ENCODE assay signal across 40 mouse cellular contexts in the genomic region with DNA sequence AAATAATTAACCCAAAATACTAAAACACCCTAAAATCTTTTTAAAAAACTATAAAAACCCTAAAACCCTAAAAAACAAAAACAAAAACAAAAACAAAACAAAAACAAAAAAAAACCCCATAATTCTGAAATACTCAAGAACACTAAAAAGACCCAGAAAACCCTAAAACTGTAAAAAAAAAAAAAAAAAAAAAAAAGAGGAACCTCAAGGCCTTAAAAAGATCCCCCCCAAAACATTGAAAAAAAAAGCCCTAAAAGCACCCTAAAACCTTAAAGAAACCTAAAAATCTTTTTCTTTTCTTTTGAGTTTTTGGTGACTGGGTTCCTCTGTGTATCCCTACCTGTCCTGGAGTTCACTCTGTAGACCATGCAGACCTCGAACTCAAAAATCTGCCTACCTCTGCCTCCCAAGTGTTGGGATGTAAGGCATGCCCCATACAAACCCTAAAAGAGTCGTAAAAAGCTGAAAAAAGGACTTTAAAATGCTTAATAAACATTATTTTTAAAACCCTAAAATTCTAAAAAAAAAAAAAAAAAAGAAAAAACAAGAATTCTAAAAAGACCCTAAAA. TPM values are rescaled to one million over a fixed set of nuclear protein-coding genes. Genes with fewer than 3 reads are reported as not detected.
"Had no signal": no experiment of that assay in that cellular context is flagged by ENCODE, and none has a peak within 500 bp of the region (broad histone marks: within the 10 kb centered on the region; RNA-seq: fewer than 3 reads in every experiment).

No protein-coding gene starts in this region.

- H3K4me2 ChIP-seq: heart, embryonic 11.5 days; heart, embryonic 13.5 days; heart, embryonic 15.5 days; hindbrain, embryonic 12.5 days; hindbrain, embryonic 14.5 days; intestine, embryonic 15.5 days; limb, embryonic 13.5 days; limb, embryonic 15.5 days; liver, embryonic 12.5 days had no signal

- H3K27ac ChIP-seq: heart, embryonic 13.5 days; heart, embryonic 15.5 days; hindbrain, embryonic 10.5 days; hindbrain, embryonic 12.5 days; hindbrain, embryonic 14.5 days; intestine, embryonic 15.5 days; left cerebral cortex, adult 2 months; limb, embryonic 13.5 days; limb, embryonic 15.5 days; liver, embryonic 12.5 days; liver, embryonic 14.5 days had no signal

- H3K4me1 ChIP-seq: heart, embryonic 13.5 days; heart, embryonic 15.5 days; hindbrain, embryonic 10.5 days; hindbrain, embryonic 12.5 days; intestine, embryonic 15.5 days; limb, embryonic 13.5 days; limb, embryonic 15.5 days; liver, embryonic 12.5 days had no signal

- H3K36me3 ChIP-seq: heart, embryonic 13.5 days; heart, embryonic 15.5 days; hindbrain, embryonic 10.5 days; hindbrain, embryonic 12.5 days; intestine, embryonic 15.5 days; limb, embryonic 13.5 days; limb, embryonic 15.5 days; liver, embryonic 12.5 days had no signal

- ATAC-seq: hindbrain, embryonic 16.5 days; inflammation-experienced regulatory T-cells, adult 6 months; intestine, embryonic 15.5 days; intestine, postnatal 0 days; liver, embryonic 12.5 days had no signal

- H3K9me3 ChIP-seq: heart, embryonic 13.5 days; heart, embryonic 15.5 days; hindbrain, embryonic 10.5 days; hindbrain, embryonic 12.5 days; intestine, embryonic 15.5 days; limb, embryonic 13.5 days; limb, embryonic 15.5 days; liver, embryonic 12.5 days had no signal

- H3K9ac ChIP-seq: heart, embryonic 13.5 days; heart, embryonic 15.5 days; hindbrain, embryonic 12.5 days; hindbrain, embryonic 14.5 days; intestine, embryonic 15.5 days; limb, embryonic 13.5 days; limb, embryonic 15.5 days; liver, embryonic 12.5 days; liver, embryonic 14.5 days had no signal

- H3K27me3 ChIP-seq: heart, embryonic 13.5 days; heart, embryonic 15.5 days; hindbrain, embryonic 12.5 days; intestine, embryonic 15.5 days; limb, embryonic 13.5 days; limb, embryonic 15.5 days; liver, embryonic 12.5 days had no signal

- H3K4me3 ChIP-seq: heart, embryonic 13.5 days; heart, embryonic 15.5 days; hindbrain, embryonic 10.5 days; hindbrain, embryonic 12.5 days; intestine, embryonic 15.5 days; left cerebral cortex, adult 2 months; limb, embryonic 13.5 days; limb, embryonic 15.5 days; liver, embryonic 12.5 days had no signal

- DNase-seq: gastrocnemius, postnatal 14 days; gastrocnemius, postnatal 36 days; heart, adult 18-20 months; heart, postnatal 4 days; kidney, adult 18-20 months; kidney, adult 8-10 months; kidney, postnatal 10 days; kidney, postnatal 25 days; left cerebral cortex, postnatal 4 days had no signal

RNA-seq across cellular contexts. Expression of gene Vmn2r89, which starts 48.1 kb away (rescaled TPM):
- total RNA-seq: gastrocnemius, adult 18-20 months; gastrocnemius, adult 8-10 months; gastrocnemius, postnatal 14 days; gastrocnemius, postnatal 36 days; heart, adult 18-20 months; heart, postnatal 25 days; heart, postnatal 4 days; layer of hippocampus, adult 18-20 months; layer of hippocampus, adult 8-10 months; layer of hippocampus, postnatal 10 days; layer of hippocampus, postnatal 25 days; left cerebral cortex, adult 2 months; left cerebral cortex, postnatal 14 days; left cerebral cortex, postnatal 4 days; liver, adult 2 months had no signal
- polyA plus RNA-seq: gonadal fat pad, adult 2 months; heart, embryonic 11.5 days; heart, embryonic 13.5 days; heart, embryonic 15.5 days; heart, postnatal 0 days; hindbrain, embryonic 10.5 days; hindbrain, embryonic 12.5 days; hindbrain, embryonic 14.5 days; hindbrain, embryonic 16.5 days; intestine, embryonic 15.5 days; intestine, postnatal 0 days; kidney, embryonic 14.5 days; kidney, embryonic 16.5 days; large intestine, adult 2 months; limb, embryonic 11.5 days; limb, embryonic 13.5 days; limb, embryonic 15.5 days; liver, adult 2 months; liver, embryonic 12.5 days; liver, embryonic 14.5 days; liver, embryonic 16.5 days had no signal

RNA-seq across cellular contexts. Expression of gene Gm5622, which starts 52.8 kb away (rescaled TPM):
- total RNA-seq: gastrocnemius, adult 18-20 months; gastrocnemius, adult 8-10 months; gastrocnemius, postnatal 14 days; gastrocnemius, postnatal 36 days; heart, adult 18-20 months; heart, postnatal 25 days; heart, postnatal 4 days; layer of hippocampus, adult 18-20 months; layer of hippocampus, adult 8-10 months; layer of hippocampus, postnatal 25 days; left cerebral cortex, adult 2 months; left cerebral cortex, postnatal 14 days; left cerebral cortex, postnatal 4 days had no signal
- polyA plus RNA-seq: gonadal fat pad, adult 2 months; heart, embryonic 13.5 days; heart, embryonic 15.5 days; heart, postnatal 0 days; hindbrain, embryonic 10.5 days; hindbrain, embryonic 12.5 days; hindbrain, embryonic 14.5 days; hindbrain, embryonic 16.5 days; inflammation-experienced regulatory T-cells, adult 6 months; intestine, embryonic 15.5 days; intestine, postnatal 0 days; kidney, embryonic 14.5 days; kidney, embryonic 16.5 days; large intestine, adult 2 months; limb, embryonic 11.5 days; limb, embryonic 13.5 days; limb, embryonic 15.5 days; liver, adult 2 months; liver, embryonic 12.5 days had no signal
